Mouse (Mus musculus): Measurements from ENCODE around the gene Fbp1. TPM values are rescaled to one million over a fixed set of nuclear protein-coding genes. Genes with fewer than 3 reads are reported as not detected.
"Not testable (repeated sequence)": the region's sequence is repeated elsewhere in the genome, so short reads cannot be mapped to it uniquely, and the experiment has no call there.

Fbp1 gene
- polyA plus RNA-seq, 1 experiment from 2014 or later: 0.12 TPM

DNA sequence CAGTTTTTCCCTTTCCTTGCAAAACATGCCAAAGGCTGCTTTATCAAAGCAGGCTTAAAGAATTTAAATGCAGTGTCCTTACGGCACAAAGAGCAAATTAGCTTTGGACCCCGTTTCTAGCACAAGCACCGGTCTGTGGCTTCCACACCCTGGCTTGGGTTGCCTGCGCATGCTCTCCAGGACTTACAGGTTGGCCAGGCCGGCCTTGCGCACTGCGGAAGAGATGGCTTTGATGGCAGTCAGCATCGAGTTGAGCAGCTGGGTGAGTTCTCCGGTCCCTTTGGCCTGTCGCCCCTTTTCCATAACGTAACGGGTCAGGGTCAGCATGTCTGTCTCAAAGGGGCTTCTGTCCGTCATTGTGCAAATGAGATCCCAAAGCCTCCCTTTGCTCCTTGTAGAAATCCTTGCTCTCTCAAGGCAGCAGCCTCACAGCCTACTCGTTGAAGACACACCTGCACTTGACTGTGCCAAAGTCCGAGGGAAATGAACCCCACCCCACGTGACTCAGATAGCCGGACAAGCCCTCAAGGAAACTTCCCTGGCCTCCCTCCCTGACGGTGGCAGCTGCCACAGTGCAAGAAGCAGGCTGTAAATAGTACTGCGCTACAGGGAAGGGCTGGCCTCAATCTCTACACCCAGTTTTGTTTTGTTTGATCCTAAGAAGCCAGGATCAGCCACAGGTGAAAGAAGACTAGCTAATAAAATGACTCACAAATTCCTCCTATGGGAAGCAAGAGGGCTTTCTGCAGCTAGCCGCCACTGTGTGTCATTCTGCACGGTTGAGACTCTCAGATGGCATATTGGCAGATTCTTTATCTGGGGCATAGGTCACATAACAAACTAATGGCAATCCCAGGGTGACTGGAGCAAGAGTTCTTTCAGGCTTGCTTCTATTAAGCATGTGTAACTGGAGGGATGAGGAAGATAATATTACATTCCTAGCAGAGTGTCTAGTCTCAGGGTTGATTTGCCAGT is 29.9 kb downstream of the Fbp1 start, which contains the start of gene Fbp2:
TSS of gene Fbp2 (minus strand) at position 482 of the 975 bp plus-strand sequence.
- Histone ChIP-seq H3K4me3 (no peak within 1 kb of the TSS), H3K27ac (no peak within 1 kb of the TSS), H3K27me3 (ENCODE audit: insufficient read depth, poor library complexity, severe bottlenecking) (no peaks in the 10 kb centered on the region), H3K9me3 (0 out of 2 replicates have a peak, but pooled peaks cover 3% of the 10 kb centered on the region), H3K4me1 (replicated peaks) (0 out of 2 replicates have a peak, but pooled peaks cover 3% of the 10 kb centered on the region), H3K36me3 (no peaks in the 10 kb centered on the region)
- 76% methylated on average over 21 of the region's 21 CpGs for WGBS
- no peak for DNase-seq (ENCODE audit: low spot score)

DNA sequence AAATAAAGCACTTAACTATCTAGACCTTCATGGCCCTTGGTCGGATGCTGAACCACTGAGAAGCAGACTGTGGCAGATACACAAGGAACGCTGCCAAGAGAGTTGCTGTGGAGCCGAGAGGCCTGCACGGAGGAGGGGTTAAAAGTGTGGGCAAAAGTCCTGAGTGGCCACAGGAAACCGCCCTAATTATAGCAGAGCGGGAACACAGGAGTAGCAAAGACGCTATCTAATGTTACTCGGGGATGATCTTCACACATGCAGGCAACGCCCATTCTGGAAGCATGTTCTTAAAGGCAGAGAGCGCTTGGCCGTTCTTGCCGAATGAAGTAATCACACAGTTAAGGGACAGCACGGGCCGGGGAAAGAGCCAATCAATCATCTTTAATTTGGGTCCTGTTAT is 31.2 kb downstream of the Fbp1 start:
- Histone ChIP-seq H3K27ac (no peak overlapping the region), H3K9me3 (0 out of 2 replicates have a peak, but pooled peaks cover 3% of the 10 kb centered on the region), H3K27me3 (ENCODE audit: insufficient read depth, poor library complexity, severe bottlenecking) (no peaks in the 10 kb centered on the region), H3K4me3 (no peak overlapping the region), H3K4me1 (replicated peaks) (0 out of 2 replicates have a peak, but pooled peaks cover 3% of the 10 kb centered on the region), H3K36me3 (no peaks in the 10 kb centered on the region)
- no peak for DNase-seq (ENCODE audit: low spot score)
- 90% methylated on average over 14 of the region's 14 CpGs for WGBS

DNA sequence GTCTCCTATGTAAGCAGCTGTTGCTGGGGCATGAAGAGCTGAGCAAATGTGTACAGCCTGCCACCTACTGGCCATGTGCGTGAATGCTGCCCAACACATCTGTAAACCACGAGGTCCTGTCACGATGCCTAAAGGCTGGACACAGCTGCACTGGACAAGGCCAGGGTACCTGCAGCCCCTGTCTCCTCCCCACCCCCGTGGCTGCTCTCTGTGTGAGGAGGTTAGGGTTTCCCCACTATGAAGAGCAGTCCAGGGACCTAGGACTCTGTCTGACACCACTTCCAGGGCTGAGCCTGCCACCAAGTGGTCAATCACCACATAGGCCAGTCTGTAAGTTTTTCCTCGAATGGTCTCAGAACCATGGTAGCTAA is 31.8 kb downstream of the Fbp1 start:
- 5% methylated on average over 5 of the region's 5 CpGs for WGBS
- DNase-seq (ENCODE audit: low spot score): peak; percentile 88
- H3K27ac ChIP-seq: peak overlapping the region; percentile 74

GRCm38 (mm10) chr13:62855396-62856304 is 32.4 kb downstream of the Fbp1 start:
- no peaks in the 10 kb centered on the region for H3K36me3 ChIP-seq
- no peak overlapping the region; the same call in 1 of the 2 replicates for H3K27ac ChIP-seq
- H3K4me1 ChIP-seq (replicated peaks): 0 out of 2 replicates have a peak, but pooled peaks cover 3% of the 10 kb centered on the region
- peak overlapping the region; percentile 40 for H3K4me3 ChIP-seq
- 0 out of 2 replicates have a peak, but pooled peaks cover 3% of the 10 kb centered on the region for H3K9me3 ChIP-seq
- WGBS: 35% methylated on average over 25 of the region's 25 CpGs
- no peaks in the 10 kb centered on the region for H3K27me3 ChIP-seq (ENCODE audit: insufficient read depth, poor library complexity, severe bottlenecking)
- no peak for DNase-seq (ENCODE audit: low spot score)

More for the DNA sequence above, 31.8 kb downstream of the Fbp1 start:
- 0 out of 2 replicates have a peak, but pooled peaks cover 3% of the 10 kb centered on the region for H3K4me1 ChIP-seq (replicated peaks)
- no peaks in the 10 kb centered on the region for H3K27me3 ChIP-seq (ENCODE audit: insufficient read depth, poor library complexity, severe bottlenecking)
- H3K9me3 ChIP-seq: 0 out of 2 replicates have a peak, but pooled peaks cover 3% of the 10 kb centered on the region
- peak overlapping the region; percentile 40 for H3K4me3 ChIP-seq
- no peaks in the 10 kb centered on the region for H3K36me3 ChIP-seq

GRCm38 (mm10) chr13:62854666-62855065 is 33.4 kb downstream of the Fbp1 start:
- no peak overlapping the region for H3K27ac ChIP-seq
- 9% methylated on average over 15 of the region's 15 CpGs for WGBS
- peak; percentile 61 for DNase-seq (ENCODE audit: low spot score)
- H3K4me1 ChIP-seq (replicated peaks): 0 out of 2 replicates have a peak, but pooled peaks cover 3% of the 10 kb centered on the region
- no peaks in the 10 kb centered on the region for H3K27me3 ChIP-seq (ENCODE audit: insufficient read depth, poor library complexity, severe bottlenecking)
- H3K9me3 ChIP-seq: 0 out of 2 replicates have a peak, but pooled peaks cover 3% of the 10 kb centered on the region
- no peaks in the 10 kb centered on the region for H3K36me3 ChIP-seq
- H3K4me3 ChIP-seq: no peak overlapping the region

GRCm38 (mm10) chr13:62833341-62833740 is 54.7 kb downstream of the Fbp1 start:
- no peak overlapping the region for H3K4me3 ChIP-seq
- DNase-seq (ENCODE audit: low spot score): no peak
- no peaks in the 10 kb centered on the region for H3K4me1 ChIP-seq (replicated peaks)
- WGBS: 36% methylated on average over 4 of the region's 4 CpGs
- no peaks in the 10 kb centered on the region for H3K9me3 ChIP-seq
- no peak overlapping the region for H3K27ac ChIP-seq
- no peaks in the 10 kb centered on the region for H3K36me3 ChIP-seq
- no peaks in the 10 kb centered on the region for H3K27me3 ChIP-seq (ENCODE audit: insufficient read depth, poor library complexity, severe bottlenecking)

DNA sequence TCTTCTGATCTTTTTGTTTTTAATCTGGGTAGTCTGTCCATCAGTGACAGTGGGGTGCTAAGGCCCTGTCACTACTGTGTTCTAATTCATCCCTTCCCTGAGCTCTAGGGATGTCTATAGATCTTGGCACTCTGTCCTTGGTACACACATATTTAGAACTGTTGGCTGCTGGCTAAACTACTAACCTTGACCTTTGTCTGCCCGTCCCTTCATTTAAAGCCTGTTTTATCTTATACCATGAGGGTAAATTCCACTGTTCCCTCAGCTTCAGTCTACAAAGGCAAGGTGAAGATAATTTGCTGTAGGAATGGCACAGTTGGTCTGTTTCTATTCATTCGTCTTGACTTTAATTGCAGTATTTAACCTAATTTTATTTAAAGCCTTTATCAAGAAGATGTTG is 55.8 kb downstream of the Fbp1 start:
- Histone ChIP-seq H3K27me3 (ENCODE audit: insufficient read depth, poor library complexity, severe bottlenecking) (no peaks in the 10 kb centered on the region), H3K36me3 (no peaks in the 10 kb centered on the region), H3K4me3 (no peak overlapping the region), H3K4me1 (replicated peaks) (no peaks in the 10 kb centered on the region), H3K9me3 (no peaks in the 10 kb centered on the region), H3K27ac (no peak overlapping the region)
- WGBS: 85% methylated on average over 2 of the region's 2 CpGs
- DNase-seq (ENCODE audit: low spot score): no peak

- H3K27ac ChIP-seq; DNase-seq (ENCODE audit: low spot score); H3K36me3 ChIP-seq; H3K4me3 ChIP-seq; H3K4me1 ChIP-seq (replicated peaks); H3K27me3 ChIP-seq (ENCODE audit: insufficient read depth, poor library complexity, severe bottlenecking): not testable (repeated sequence)
- WGBS: 86% methylated on average over 3 of the region's 3 CpGs
- H3K9me3 ChIP-seq: peaks cover 16% of the 10 kb centered on the region
Observed at GRCm38 (mm10) chr13:62815705-62816104, 72.4 kb downstream of the Fbp1 start.

Other genes starting within 250 kb of the Fbp1 start
- 19.7 and 25.9 TPM in 2 replicates for gene Platr25, start 127.6 kb downstream of the Fbp1 start, polyA plus RNA-seq (2016; fragmentation: Nextera tagmentation; extraction: Ambion mirVana)
- 6.6 and 10.6 TPM in 2 replicates for gene Gm5141, start 102.5 kb downstream of the Fbp1 start, polyA plus RNA-seq (2016; fragmentation: Nextera tagmentation; extraction: Ambion mirVana)
- 0.20 TPM in 1 of 2 replicates, not detected in the other for gene Fbp2, start 29.9 kb downstream of the Fbp1 start, polyA plus RNA-seq (2016; fragmentation: Nextera tagmentation; extraction: Ambion mirVana)
- gene 2010111I01Rik, start 76.6 kb upstream of the Fbp1 start, polyA plus RNA-seq (2016; fragmentation: Nextera tagmentation; extraction: Ambion mirVana): 34.6 and 43.5 TPM in 2 replicates